Mouse (Mus musculus): Measurements from ENCODE around the gene Slc25a22. TPM values are rescaled to one million over a fixed set of nuclear protein-coding genes. Genes with fewer than 3 reads are reported as not detected.
A peak's percentile ranks its signal among the peaks of the same experiment; 100 is the strongest.

The Slc25a22 gene
- polyA plus RNA-seq, 1 experiment from 2014 or later, result 54.8 TPM

DNA sequence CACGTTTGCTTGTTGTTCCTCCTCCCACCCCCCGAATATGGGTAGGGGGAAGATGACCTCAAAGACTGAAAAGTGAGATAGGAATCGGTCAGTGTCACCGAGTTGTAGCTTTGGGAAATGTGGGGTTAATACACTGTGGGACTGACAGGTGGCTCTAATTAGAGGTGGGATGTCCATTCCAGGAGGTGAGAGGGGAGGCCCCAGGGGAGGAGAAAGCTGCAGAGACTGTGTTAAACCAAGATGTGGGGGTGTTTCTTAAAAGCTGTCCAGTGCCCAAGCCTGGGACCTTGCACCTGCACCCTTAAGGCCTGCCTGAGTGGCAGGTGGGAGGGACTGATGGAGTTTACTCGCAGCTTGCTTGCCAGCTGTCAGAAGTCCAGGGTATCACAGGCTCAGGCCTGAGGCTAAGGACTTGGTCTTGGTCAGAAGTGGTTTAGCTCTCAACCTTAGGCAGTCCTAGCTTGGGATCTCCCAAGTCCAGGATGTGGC is 24.7 kb upstream of the Slc25a22 start:
- Histone ChIP-seq H3K9ac (peak overlapping the region; percentile 54; the same call in 1 of the 2 replicates), H3K4me1 (peaks cover 28% of the 10 kb centered on the region), H3K27me3 (peaks cover 91% of the 10 kb centered on the region)

GRCm38 (mm10) chr7:141461521-141462332 is 24.0 kb upstream of the Slc25a22 start:
- no peaks in the 10 kb centered on the region for H3K9me3 ChIP-seq (replicated peaks)
- H3K36me3 ChIP-seq, result peaks cover 4% of the 10 kb centered on the region; the same call in 1 of the 2 replicates
- H3K27me3 ChIP-seq, result peaks cover 96% of the 10 kb centered on the region
- H3K4me2 ChIP-seq (replicated peaks), result peak overlapping the region; percentile 59
- H3K4me1 ChIP-seq, result peaks cover 22% of the 10 kb centered on the region
- peak overlapping the region; percentile 35 for H3K4me3 ChIP-seq
- 3% methylated on average over 50 of the region's 59 CpGs for WGBS
- ATAC-seq (ENCODE audit: low FRiP score), result no peak
- H3K27ac ChIP-seq, result no peak overlapping the region
- H3K9ac ChIP-seq, result peak overlapping the region; percentile 54

More for the DNA sequence above, 24.7 kb upstream of the Slc25a22 start:
- H3K4me2 ChIP-seq (replicated peaks), result peak overlapping the region; percentile 59; the same call in 1 of the 2 replicates
- peak overlapping the region; percentile 35; the same call in 1 of the 2 replicates for H3K4me3 ChIP-seq
- no peak overlapping the region for H3K27ac ChIP-seq
- ATAC-seq (ENCODE audit: low FRiP score), result no peak
- no peaks in the 10 kb centered on the region for H3K9me3 ChIP-seq (replicated peaks)
- WGBS, result 21% methylated on average over 5 of the region's 5 CpGs
- peaks cover 4% of the 10 kb centered on the region; the same call in 1 of the 2 replicates for H3K36me3 ChIP-seq

- H3K4me3 ChIP-seq, result peak within 1 kb of the TSS; percentile 35
- WGBS, result 72% methylated on average over 15 of the region's 15 CpGs
- H3K9ac ChIP-seq, result peak within 1 kb of the TSS; percentile 54
- H3K36me3 ChIP-seq, result peaks cover 4% of the 10 kb centered on the region; the same call in 1 of the 2 replicates
- no peak within 1 kb of the TSS for H3K27ac ChIP-seq
- H3K9me3 ChIP-seq (replicated peaks), result no peaks in the 10 kb centered on the region
- no peak for ATAC-seq (ENCODE audit: low FRiP score)
- peaks cover 86% of the 10 kb centered on the region for H3K27me3 ChIP-seq
- H3K4me1 ChIP-seq, result peaks cover 31% of the 10 kb centered on the region
- peak within 1 kb of the TSS; percentile 59 for H3K4me2 ChIP-seq (replicated peaks)
Observed at GRCm38 (mm10) chr7:141460391-141461113, 22.9 kb upstream of the Slc25a22 start, which contains the start of gene Cracr2b. Cracr2b (plus strand) TSS chr7:141461094.

GRCm38 (mm10) chr7:141460001-141460390 is 22.3 kb upstream of the Slc25a22 start:
- Histone ChIP-seq H3K36me3 (peaks cover 4% of the 10 kb centered on the region; the same call in 1 of the 2 replicates), H3K27ac (no peak overlapping the region), H3K4me2 (replicated peaks) (no peak overlapping the region), H3K9ac (no peak overlapping the region), H3K4me1 (peaks cover 27% of the 10 kb centered on the region), H3K4me3 (no peak overlapping the region), H3K9me3 (replicated peaks) (no peaks in the 10 kb centered on the region), H3K27me3 (peaks cover 81% of the 10 kb centered on the region)
- 68% methylated on average over 5 of the region's 5 CpGs for WGBS
- ATAC-seq (ENCODE audit: low FRiP score), result no peak

DNA sequence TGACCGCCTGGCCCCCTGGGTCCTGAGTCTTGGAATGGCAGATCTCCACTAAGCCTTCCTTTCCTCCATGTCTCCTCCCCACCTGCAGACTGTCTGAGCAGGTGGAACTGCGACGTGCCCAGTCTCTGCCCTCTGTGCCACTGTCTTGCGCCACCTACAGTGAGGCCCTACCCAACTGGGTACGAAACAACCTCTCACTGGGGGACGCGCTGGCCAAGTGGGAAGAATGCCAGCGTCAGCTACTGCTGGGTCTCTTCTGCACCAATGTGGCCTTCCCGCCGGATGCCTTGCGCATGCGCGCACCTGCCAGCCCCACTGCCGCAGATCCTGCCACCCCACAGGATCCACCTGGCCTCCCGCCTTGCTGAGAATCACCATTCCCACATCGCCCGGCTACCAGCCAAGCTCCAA is 21.6 kb upstream of the Slc25a22 start:
- Histone ChIP-seq H3K4me1 (peaks cover 27% of the 10 kb centered on the region), H3K4me2 (replicated peaks) (no peak overlapping the region), H3K9me3 (replicated peaks) (no peaks in the 10 kb centered on the region), H3K4me3 (no peak overlapping the region), H3K27me3 (peaks cover 74% of the 10 kb centered on the region), H3K36me3 (peaks cover 4% of the 10 kb centered on the region; the same call in 1 of the 2 replicates), H3K9ac (no peak overlapping the region), H3K27ac (no peak overlapping the region)
- ATAC-seq (ENCODE audit: low FRiP score), result no peak
- 92% methylated on average over 17 of the region's 17 CpGs for WGBS

GRCm38 (mm10) chr7:141458661-141459060 is 21.0 kb upstream of the Slc25a22 start:
- H3K36me3 ChIP-seq, result peaks cover 4% of the 10 kb centered on the region; the same call in 1 of the 2 replicates
- H3K27ac ChIP-seq, result no peak overlapping the region
- no peaks in the 10 kb centered on the region for H3K9me3 ChIP-seq (replicated peaks)
- no peak overlapping the region for H3K4me2 ChIP-seq (replicated peaks)
- WGBS, result 94% methylated on average over 11 of the region's 11 CpGs
- H3K9ac ChIP-seq, result no peak overlapping the region
- H3K4me1 ChIP-seq, result peaks cover 27% of the 10 kb centered on the region
- no peak overlapping the region for H3K4me3 ChIP-seq
- peaks cover 67% of the 10 kb centered on the region for H3K27me3 ChIP-seq
- no peak for ATAC-seq (ENCODE audit: low FRiP score)

- 77% methylated on average over 15 of the region's 15 CpGs for WGBS
- H3K36me3 ChIP-seq, result peaks cover 4% of the 10 kb centered on the region; the same call in 1 of the 2 replicates
- no peaks in the 10 kb centered on the region for H3K9me3 ChIP-seq (replicated peaks)
- H3K27ac ChIP-seq, result no peak overlapping the region
- H3K9ac ChIP-seq, result no peak overlapping the region
- no peak overlapping the region for H3K4me2 ChIP-seq (replicated peaks)
- H3K4me1 ChIP-seq, result peaks cover 27% of the 10 kb centered on the region
- ATAC-seq (ENCODE audit: low FRiP score), result no peak
- peaks cover 62% of the 10 kb centered on the region for H3K27me3 ChIP-seq
- H3K4me3 ChIP-seq, result no peak overlapping the region
Observed at GRCm38 (mm10) chr7:141457986-141458660, 20.4 kb upstream of the Slc25a22 start.

DNA sequence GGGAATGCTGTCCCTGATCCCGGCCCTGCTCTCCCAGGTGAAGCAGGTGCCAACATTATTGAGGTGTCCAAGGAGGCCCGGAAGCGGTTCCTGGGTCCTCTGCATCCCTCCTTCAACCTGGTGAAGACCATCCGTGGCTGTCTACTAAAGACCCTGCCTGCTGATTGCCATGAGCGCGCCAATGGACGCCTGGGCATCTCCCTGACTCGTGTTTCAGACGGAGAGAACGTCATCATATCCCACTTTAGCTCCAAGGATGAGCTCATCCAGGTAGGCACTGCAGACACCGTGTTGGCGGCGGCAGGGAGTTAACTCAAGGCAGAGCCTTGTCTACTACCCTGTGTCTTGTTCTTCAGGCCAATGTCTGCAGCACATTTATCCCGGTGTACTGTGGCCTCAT is 19.5 kb upstream of the Slc25a22 start:
- Histone ChIP-seq H3K4me1 (peaks cover 25% of the 10 kb centered on the region), H3K9me3 (replicated peaks) (no peaks in the 10 kb centered on the region), H3K4me3 (no peak overlapping the region), H3K4me2 (replicated peaks) (no peak overlapping the region), H3K27ac (no peak overlapping the region), H3K27me3 (peaks cover 53% of the 10 kb centered on the region), H3K36me3 (peaks cover 4% of the 10 kb centered on the region; the same call in 1 of the 2 replicates), H3K9ac (no peak overlapping the region)
- 91% methylated on average over 14 of the region's 14 CpGs for WGBS
- ATAC-seq (ENCODE audit: low FRiP score), result no peak

GRCm38 (mm10) chr7:141456739-141457138 is 19.0 kb upstream of the Slc25a22 start:
- no peak overlapping the region for H3K4me3 ChIP-seq
- 95% methylated on average over 6 of the region's 6 CpGs for WGBS

GRCm38 (mm10) chr7:141455610-141456314 is 18.1 kb upstream of the Slc25a22 start:
- 2% methylated on average over 23 of the region's 23 CpGs for WGBS
- H3K9ac ChIP-seq, result peak overlapping the region; percentile 63
- peaks cover 38% of the 10 kb centered on the region for H3K27me3 ChIP-seq
- peaks cover 17% of the 10 kb centered on the region for H3K4me1 ChIP-seq
- no peaks in the 10 kb centered on the region for H3K9me3 ChIP-seq (replicated peaks)
- ATAC-seq (ENCODE audit: low FRiP score), result peak; percentile 42
- peak overlapping the region; percentile 59 for H3K4me3 ChIP-seq
- H3K36me3 ChIP-seq, result peaks cover 19% of the 10 kb centered on the region
- peak overlapping the region; percentile 52; the same call in 1 of the 2 replicates for H3K27ac ChIP-seq
- H3K4me2 ChIP-seq (replicated peaks), result peak overlapping the region; percentile 89

More at GRCm38 (mm10) chr7:141456739-141457138, 19.0 kb upstream of the Slc25a22 start:
- H3K36me3 ChIP-seq, result peaks cover 9% of the 10 kb centered on the region
- no peak for ATAC-seq (ENCODE audit: low FRiP score)
- peaks cover 48% of the 10 kb centered on the region for H3K27me3 ChIP-seq
- H3K9ac ChIP-seq, result no peak overlapping the region
- H3K9me3 ChIP-seq (replicated peaks), result no peaks in the 10 kb centered on the region
- H3K27ac ChIP-seq, result no peak overlapping the region
- peaks cover 20% of the 10 kb centered on the region for H3K4me1 ChIP-seq
- no peak overlapping the region; the same call in 1 of the 2 replicates for H3K4me2 ChIP-seq (replicated peaks)

GRCm38 (mm10) chr7:141454967-141455551 is 17.4 kb upstream of the Slc25a22 start, which contains the start of gene Pnpla2:
Pnpla2 (plus strand) TSS chr7:141455198.
- H3K36me3 ChIP-seq, result peaks cover 25% of the 10 kb centered on the region
- H3K4me3 ChIP-seq, result peak within 1 kb of the TSS; percentile 59
- H3K27ac ChIP-seq, result peak within 1 kb of the TSS; percentile 52
- peaks cover 31% of the 10 kb centered on the region for H3K27me3 ChIP-seq
- ATAC-seq (ENCODE audit: low FRiP score), result peak; percentile 81
- under 1% methylated on average over 45 of the region's 45 CpGs for WGBS
- peak within 1 kb of the TSS; percentile 63 for H3K9ac ChIP-seq
- H3K4me2 ChIP-seq (replicated peaks), result peak within 1 kb of the TSS; percentile 89
- H3K4me1 ChIP-seq, result peaks cover 17% of the 10 kb centered on the region
- H3K9me3 ChIP-seq (replicated peaks), result no peaks in the 10 kb centered on the region
